Mouse (Mus musculus) hindbrain, postnatal 0 days (tissue): ENCODE results near the gene Cabp4. TPM values are rescaled to one million over a fixed set of nuclear protein-coding genes. Genes with fewer than 3 reads are reported as not detected.

Experiments
- ATAC-seq: fragments of 200-750 bp; cut with Nextera tagmentation; 2 replicates; pipeline ENCODE4 v1.8.0; 2017; ENCODE audit warnings: mild to moderate bottlenecking, moderate TSS enrichment, moderate library complexity
- DNase-seq: peaks from one replicate; pipeline ENCODE4 v3.0.0-alpha.2; 2015; ENCODE audit warnings: low spot score
- H3K27ac ChIP-seq: fragments of 300-500 bp; sonication (generic); 2 replicates; pipeline ENCODE4 v1.5.1; 2014; ENCODE audit warnings: mild to moderate bottlenecking
- H3K27me3 ChIP-seq: fragments of 300-500 bp; sonication (generic); 2 replicates; pipeline ENCODE4 v1.6.1; 2014; ENCODE audit warnings: low read length, mixed read lengths; ENCODE audit not compliant: insufficient read depth
- H3K36me3 ChIP-seq: fragments of 300-500 bp; sonication (generic); 2 replicates; pipeline ENCODE4 v1.6.1; 2014; ENCODE audit warnings: low read length, mixed read lengths; ENCODE audit not compliant: insufficient read depth
- H3K4me1 ChIP-seq: fragments of 300-500 bp; sonication (generic); 2 replicates; pipeline ENCODE4 v1.6.1; 2014; ENCODE audit warnings: antibody characterized with exemption, low read length, mixed read lengths; ENCODE audit not compliant: insufficient read depth
- H3K4me2 ChIP-seq: fragments of 300-500 bp; sonication (generic); 2 replicates; pipeline ENCODE4 v1.6.1; 2014; ENCODE audit warnings: low read depth, mild to moderate bottlenecking, low read length, moderate library complexity, mixed read lengths
- H3K4me3 ChIP-seq: fragments of 300-500 bp; sonication (generic); 2 replicates; pipeline ENCODE4 v1.5.1; 2014; ENCODE audit warnings: low read length
- H3K9ac ChIP-seq: fragments of 300-500 bp; sonication (generic); replicated peaks from 2 replicates; pipeline ENCODE4 v1.6.1; 2014; ENCODE audit warnings: mild to moderate bottlenecking, low read length, moderate library complexity, mixed read lengths
- H3K9me3 ChIP-seq: fragments of 300-500 bp; sonication (generic); 2 replicates; pipeline ENCODE4 v1.6.1; 2016; ENCODE audit warnings: low read length, mixed read lengths
- CTCF ChIP-seq: IDR thresholded peaks from 2 replicates; pipeline ENCODE4 v1.5.1; 2016; ENCODE audit warnings: antibody characterized with exemption, control low read depth, low read depth
- WGBS: fragments of 180-500 bp; shearing (Covaris S2); extraction: QIAGEN DNeasy Blood & Tissue Kit; methylation state at CpG from one replicate; pipeline ENCODE4 v1.1.7; 2014; 5-methylcytosine and 5-hydroxymethylcytosine counted together
- polyA plus RNA-seq: library from polyadenylated mRNA; unstranded; fragments of >200 nt; fragmentation: Nextera tagmentation; extraction: Ambion mirVana; gene quantifications from 2 replicates; pipeline ENCODE4 v1.2.1, GENCODE M21; 2015
- total RNA-seq: library from RNA; depleted of rRNA; stranded (reverse); fragments of >200 nt; gene quantifications from 2 replicates; pipeline ENCODE4 v1.2.3, GENCODE M21; 2014

Cabp4 gene
- total and polyA plus RNA-seq, 2 experiments from 2014 or later: 0.51 TPM; not detected in 1

DNA sequence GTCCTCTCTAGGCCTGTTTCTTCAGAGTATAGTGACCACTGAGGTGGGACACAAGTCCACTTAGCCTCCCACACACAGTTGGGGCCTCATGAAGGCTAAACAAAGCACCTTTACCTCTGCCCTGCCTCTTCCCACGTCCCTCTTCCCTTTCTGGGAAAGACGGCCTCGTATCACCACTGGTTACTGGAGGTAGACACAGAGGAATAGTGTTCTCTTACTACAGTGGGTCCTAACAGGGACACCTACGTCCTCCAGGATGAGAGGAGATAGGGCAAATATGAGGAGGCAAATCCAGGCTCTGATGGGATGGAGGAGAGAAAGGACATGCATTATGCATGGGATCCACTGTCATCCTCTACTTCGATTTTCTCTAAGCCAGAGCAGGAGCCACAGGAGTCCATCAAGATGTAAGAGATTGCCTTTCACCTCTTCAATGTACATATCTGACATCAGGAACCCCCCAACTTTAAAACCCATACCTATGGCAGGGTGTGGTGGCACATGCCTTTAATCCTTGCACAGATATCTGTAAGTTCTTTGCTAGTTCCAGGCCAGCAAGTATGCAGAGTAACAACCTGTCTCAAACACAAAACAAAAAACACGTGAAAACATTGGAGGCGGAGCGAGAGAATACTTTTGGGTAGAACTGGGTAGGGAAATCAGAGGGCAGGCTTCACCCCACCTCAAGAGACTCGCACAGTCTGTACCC lies 4.1 kb upstream of the Cabp4 start:
- ATAC-seq (no peak), DNase-seq (no peak)
- Histone ChIP-seq H3K9me3 (no peaks in the 10 kb centered on the region), H3K27ac (peak overlapping the region; percentile 79; the same call in 1 of the 2 replicates), H3K27me3 (no peaks in the 10 kb centered on the region), H3K9ac (peak overlapping the region; percentile 90), H3K4me3 (peak overlapping the region; percentile 92), H3K4me1 (peaks cover 14% of the 10 kb centered on the region), H3K4me2 (peak overlapping the region; percentile 87), H3K36me3 (peaks cover 9% of the 10 kb centered on the region; the same call in 1 of the 2 replicates)
- WGBS: 33% methylated on average over 9 of the region's 9 CpGs
- no peak for TF ChIP-seq CTCF

DNA sequence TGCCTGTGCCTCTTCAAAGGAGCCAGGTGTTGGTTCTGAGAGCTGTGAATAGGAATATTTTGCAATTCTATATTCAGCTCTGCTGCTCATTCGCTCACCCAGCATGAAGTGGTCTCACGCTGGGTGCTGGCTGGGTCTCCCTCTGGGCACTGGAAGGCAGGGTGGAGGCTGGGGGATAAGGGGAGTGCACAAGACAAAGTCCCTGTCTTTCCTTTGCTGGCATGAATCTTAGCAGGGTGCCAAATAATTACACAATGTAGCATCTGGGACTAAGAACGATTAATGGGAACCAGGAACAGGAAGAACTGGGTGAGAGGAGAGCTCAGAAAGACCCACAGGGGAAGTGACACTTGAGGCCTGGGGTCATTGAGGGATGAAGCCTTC lies 3.2 kb upstream of the Cabp4 start:
- Histone ChIP-seq H3K4me3 (no peak overlapping the region), H3K27me3 (no peaks in the 10 kb centered on the region), H3K4me1 (peaks cover 14% of the 10 kb centered on the region), H3K9me3 (no peaks in the 10 kb centered on the region), H3K27ac (no peak overlapping the region), H3K36me3 (peaks cover 9% of the 10 kb centered on the region; the same call in 1 of the 2 replicates), H3K4me2 (no peak overlapping the region), H3K9ac (no peak overlapping the region)
- DNase-seq: no peak
- ATAC-seq: no peak
- 38% methylated on average over 3 of the region's 3 CpGs for WGBS
- TF ChIP-seq CTCF: no peak

DNA sequence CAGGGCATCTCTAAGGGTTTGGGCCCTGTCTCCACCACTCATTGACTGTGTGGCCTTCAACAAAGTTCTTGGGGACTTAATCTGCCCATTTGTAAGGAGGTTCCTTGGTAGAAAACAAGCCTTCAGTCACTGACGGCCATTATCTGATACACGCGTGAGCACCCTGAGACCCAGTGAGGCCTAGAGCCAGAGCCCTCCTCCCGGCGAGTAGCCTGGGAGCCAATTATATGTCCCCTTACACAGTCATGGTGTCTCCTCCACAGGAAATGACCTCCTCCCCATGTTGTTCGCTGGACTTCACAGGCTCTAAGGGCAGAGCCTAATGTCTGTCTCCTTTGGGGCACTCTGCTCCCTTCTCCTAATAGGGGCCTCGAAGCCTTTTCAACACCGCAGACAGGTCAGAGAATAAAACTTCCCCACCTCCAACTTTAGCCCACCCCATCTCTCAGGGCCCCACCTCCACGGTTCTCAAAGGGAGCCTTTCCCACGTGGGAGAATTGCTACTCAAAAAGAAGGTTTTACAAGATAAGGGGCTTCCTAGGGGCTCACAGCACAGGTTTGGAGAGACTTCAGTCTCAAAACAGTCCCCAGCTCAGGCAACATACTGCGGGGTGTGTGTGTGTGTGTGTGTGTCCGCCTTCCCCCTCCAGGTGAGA lies 2.7 kb upstream of the Cabp4 start:
- no peak overlapping the region for H3K27ac ChIP-seq
- H3K36me3 ChIP-seq: peaks cover 9% of the 10 kb centered on the region; the same call in 1 of the 2 replicates
- TF ChIP-seq CTCF: no peak
- 63% methylated on average over 12 of the region's 12 CpGs for WGBS
- no peaks in the 10 kb centered on the region for H3K9me3 ChIP-seq
- H3K4me2 ChIP-seq: no peak overlapping the region
- H3K4me3 ChIP-seq: no peak overlapping the region
- H3K27me3 ChIP-seq: no peaks in the 10 kb centered on the region
- DNase-seq (no peak), ATAC-seq (no peak)
- H3K9ac ChIP-seq: no peak overlapping the region
- H3K4me1 ChIP-seq: peaks cover 14% of the 10 kb centered on the region

DNA sequence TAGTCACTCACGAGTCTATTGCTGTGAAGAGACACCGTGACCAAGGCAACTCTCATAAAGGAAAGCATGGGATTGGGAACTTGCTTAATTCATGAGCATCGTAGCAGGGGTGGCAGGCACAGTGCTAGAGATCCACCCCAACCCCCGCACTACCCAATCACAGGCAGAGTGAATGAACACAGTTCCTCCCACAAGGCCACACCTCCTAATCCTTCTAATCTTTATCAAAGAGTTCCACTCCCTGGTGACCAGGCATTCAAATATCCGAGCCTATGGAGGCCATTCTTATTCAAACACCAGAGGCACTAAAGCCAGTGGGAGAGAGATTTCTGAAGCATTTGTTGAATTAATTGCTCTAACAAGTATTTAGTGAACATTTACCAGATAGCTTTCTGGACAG lies 2.1 kb upstream of the Cabp4 start:
- no peaks in the 10 kb centered on the region for H3K9me3 ChIP-seq
- H3K4me3 ChIP-seq: no peak overlapping the region
- H3K27me3 ChIP-seq: no peaks in the 10 kb centered on the region
- WGBS: 86% methylated on average over 5 of the region's 5 CpGs
- H3K27ac ChIP-seq: no peak overlapping the region
- no peak for TF ChIP-seq CTCF
- ATAC-seq (no peak), DNase-seq (no peak)
- no peak overlapping the region for H3K4me2 ChIP-seq
- peaks cover 4% of the 10 kb centered on the region; the same call in 1 of the 2 replicates for H3K36me3 ChIP-seq
- H3K4me1 ChIP-seq: peaks cover 14% of the 10 kb centered on the region
- H3K9ac ChIP-seq: no peak overlapping the region

DNA sequence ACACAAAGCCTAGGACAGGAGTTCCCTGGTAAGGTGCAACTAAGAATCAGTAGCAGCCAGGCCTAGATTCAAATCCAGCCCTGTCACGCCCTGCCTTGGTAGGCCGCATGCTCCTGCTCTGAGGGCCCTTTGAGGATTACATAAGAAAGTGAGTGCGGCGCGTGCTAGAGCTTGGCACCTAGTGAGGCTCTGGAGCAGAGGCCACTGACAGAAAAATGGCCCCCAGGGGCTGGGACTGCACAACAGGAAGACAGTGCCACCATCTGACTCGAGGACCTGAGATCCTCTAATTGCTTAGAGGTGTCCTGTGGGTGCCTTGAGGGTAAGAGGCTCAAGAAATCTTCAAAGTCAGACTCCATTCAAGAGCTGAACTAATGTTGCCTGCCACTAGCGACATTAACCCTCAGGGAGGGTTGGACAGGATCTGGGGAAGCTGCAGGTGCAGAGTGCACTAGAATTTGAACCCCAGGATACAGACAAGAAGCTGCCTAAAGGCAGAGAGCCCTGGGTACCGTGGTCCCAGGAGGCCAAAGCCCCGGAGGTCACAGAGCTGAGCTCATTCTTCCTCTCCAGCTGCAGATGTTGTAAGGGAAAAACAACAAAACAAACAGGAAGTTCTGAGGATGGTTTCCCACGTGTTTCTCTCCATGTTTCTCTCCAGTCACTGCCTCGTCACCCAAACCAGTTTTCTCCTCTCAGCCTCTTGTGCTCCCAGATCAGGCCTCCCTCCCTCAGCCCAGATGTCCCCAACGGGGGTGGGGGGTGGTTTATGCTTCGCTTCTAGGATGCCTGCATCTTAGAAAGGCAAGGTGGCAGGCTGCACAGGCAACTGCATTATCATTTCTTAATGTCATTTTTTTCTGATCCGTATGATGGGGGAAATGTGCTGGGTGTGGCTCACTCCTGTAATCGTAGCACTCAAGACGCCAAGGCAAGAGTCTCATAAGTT lies 991 bp upstream of the Cabp4 start:
- 81% methylated on average over 16 of the region's 16 CpGs for WGBS
- Histone ChIP-seq H3K9ac (no peak overlapping the region), H3K27me3 (no peaks in the 10 kb centered on the region), H3K4me3 (no peak overlapping the region), H3K9me3 (no peaks in the 10 kb centered on the region), H3K4me2 (no peak overlapping the region), H3K36me3 (no peaks in the 10 kb centered on the region), H3K4me1 (peaks cover 14% of the 10 kb centered on the region), H3K27ac (0 out of 2 replicates have a peak overlapping the region, but pooled peaks have one; percentile 20)
- no peak for TF ChIP-seq CTCF
- no peak for ATAC-seq
- no peak for DNase-seq

DNA sequence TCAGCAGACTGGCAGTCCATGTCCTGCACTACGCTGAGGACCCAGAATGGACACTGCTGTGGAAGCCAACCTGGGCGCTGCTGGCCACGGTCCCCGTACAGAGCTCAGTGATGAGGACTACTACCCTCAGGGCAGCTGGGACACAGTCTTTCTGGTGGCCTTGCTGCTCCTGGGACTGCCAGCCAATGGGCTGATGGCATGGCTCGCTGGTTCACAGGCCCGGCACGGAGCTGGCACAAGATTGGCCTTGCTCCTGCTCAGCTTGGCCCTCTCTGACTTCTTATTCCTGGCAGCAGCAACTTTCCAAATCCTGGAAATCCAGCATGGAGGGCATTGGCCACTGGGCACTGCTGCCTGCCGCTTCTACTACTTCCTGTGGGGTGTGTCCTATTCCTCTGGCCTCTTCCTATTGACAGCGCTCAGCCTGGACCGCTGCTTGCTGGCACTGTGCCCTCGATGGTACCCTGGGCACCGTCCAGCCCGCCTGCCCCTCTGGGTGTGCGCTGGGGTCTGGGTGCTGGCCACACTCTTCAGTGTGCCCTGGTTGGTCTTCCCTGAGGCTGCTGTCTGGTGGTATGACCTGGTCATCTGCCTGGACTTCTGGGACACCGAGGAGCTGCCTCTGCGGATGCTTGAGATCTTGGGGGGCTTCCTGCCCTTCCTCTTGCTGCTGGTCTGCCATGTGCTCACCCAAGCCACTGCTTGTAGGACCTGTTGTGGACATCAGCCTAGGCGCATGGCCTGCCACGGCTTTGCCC lies 1.2 kb downstream of the Cabp4 start:
- WGBS: 80% methylated on average over 18 of the region's 18 CpGs
- no peaks in the 10 kb centered on the region for H3K27me3 ChIP-seq
- ATAC-seq (no peak), DNase-seq (no peak)
- no peak overlapping the region for H3K9ac ChIP-seq
- no peaks in the 10 kb centered on the region for H3K9me3 ChIP-seq
- H3K4me3 ChIP-seq: no peak overlapping the region
- no peak overlapping the region for H3K27ac ChIP-seq
- H3K36me3 ChIP-seq: no peaks in the 10 kb centered on the region
- peaks cover 2% of the 10 kb centered on the region; the same call in 1 of the 2 replicates for H3K4me1 ChIP-seq
- H3K4me2 ChIP-seq: no peak overlapping the region
- TF ChIP-seq CTCF: no peak
